Mouse (Mus musculus) embryonic facial prominence, embryonic 14.5 days (tissue): Measurements from ENCODE around the gene Gm10521. TPM values are rescaled to one million over a fixed set of nuclear protein-coding genes. Genes with fewer than 3 reads are reported as not detected.

Source experiments
- ATAC-seq: fragments of 200-750 bp; cut with Nextera tagmentation; 2 replicates; pipeline ENCODE4 v1.8.0; 2017; ENCODE audit warnings: low read depth, moderate number of reproducible peaks, moderate TSS enrichment
- DNase-seq: peaks from one replicate; pipeline ENCODE4 v3.0.0-alpha.2; 2015; ENCODE audit warnings: low spot score
- H3K27ac ChIP-seq: fragments of 300-500 bp; sonication (generic); replicated peaks from 2 replicates; pipeline ENCODE4 v1.5.1; 2014; ENCODE audit warnings: low read depth, mild to moderate bottlenecking, low read length, moderate library complexity
- H3K27me3 ChIP-seq: fragments of 300-500 bp; sonication (generic); replicated peaks from 2 replicates; pipeline ENCODE4 v1.6.1; 2014; ENCODE audit warnings: low read length; ENCODE audit not compliant: control insufficient read depth, insufficient read depth
- H3K36me3 ChIP-seq: fragments of 300-500 bp; sonication (generic); 2 replicates; pipeline ENCODE4 v1.6.1; 2014; ENCODE audit warnings: low read length, mixed read lengths; ENCODE audit not compliant: control insufficient read depth, insufficient read depth
- H3K4me1 ChIP-seq: fragments of 300-500 bp; sonication (generic); 2 replicates; pipeline ENCODE4 v1.6.1; 2014; ENCODE audit warnings: antibody characterized with exemption, low read length; ENCODE audit not compliant: control insufficient read depth, insufficient read depth
- H3K4me2 ChIP-seq: fragments of 300-500 bp; sonication (generic); 2 replicates; pipeline ENCODE4 v1.6.1; 2014; ENCODE audit warnings: low read depth, mild to moderate bottlenecking, low read length, moderate library complexity, mixed read lengths
- H3K4me3 ChIP-seq: fragments of 300-500 bp; sonication (generic); 2 replicates; pipeline ENCODE4 v1.5.1; 2014; ENCODE audit warnings: low read depth, mild to moderate bottlenecking, low read length
- H3K9ac ChIP-seq: fragments of 300-500 bp; sonication (generic); 2 replicates; pipeline ENCODE4 v1.6.1; 2014; ENCODE audit warnings: low read depth, mild to moderate bottlenecking, low read length, moderate library complexity, mixed read lengths
- H3K9me3 ChIP-seq: fragments of 300-500 bp; sonication (generic); 2 replicates; pipeline ENCODE4 v1.6.1; 2016; ENCODE audit warnings: low read length; ENCODE audit not compliant: control insufficient read depth
- WGBS: fragments of 180-500 bp; shearing (Covaris S2); extraction: QIAGEN DNeasy Blood & Tissue Kit; methylation state at CpG from one replicate; pipeline ENCODE4 v1.1.7; 2014; 5-methylcytosine and 5-hydroxymethylcytosine counted together
- polyA plus RNA-seq: library from polyadenylated mRNA; unstranded; fragments of >200 nt; fragmentation: Nextera tagmentation; extraction: Ambion mirVana; gene quantifications from 2 replicates; pipeline ENCODE4 v1.2.1, GENCODE M21; 2014

The Gm10521 gene
- polyA plus RNA-seq, 1 experiment from 2014 or later, result not detected

DNA sequence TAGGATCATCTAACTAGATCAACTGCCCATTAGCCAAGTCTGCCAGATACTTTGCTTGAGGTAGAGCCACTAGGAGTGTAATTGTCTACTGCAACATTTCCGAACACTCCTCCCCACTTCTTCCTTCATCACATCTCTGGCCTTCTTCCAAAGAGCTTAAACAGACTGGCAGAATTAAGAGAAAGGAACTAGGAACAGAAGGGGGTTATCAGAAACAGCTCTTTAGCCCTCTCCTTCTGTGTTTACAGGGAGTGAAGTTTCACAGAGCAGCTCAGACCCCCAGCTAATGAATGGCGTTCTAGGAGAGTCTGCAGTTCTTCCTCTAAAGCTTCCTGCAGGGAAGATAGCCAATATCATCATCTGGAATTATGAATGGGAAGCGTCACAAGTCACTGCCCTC is 38.4 kb downstream of the Gm10521 start:
- Histone ChIP-seq H3K27ac (no peak overlapping the region), H3K9me3 (no peaks in the 10 kb centered on the region), H3K36me3 (no peaks in the 10 kb centered on the region), H3K4me3 (no peak overlapping the region), H3K4me1 (no peaks in the 10 kb centered on the region), H3K9ac (no peak overlapping the region), H3K27me3 (no peaks in the 10 kb centered on the region), H3K4me2 (no peak overlapping the region)
- ATAC-seq, result no peak
- no peak for DNase-seq
- 49% methylated on average over 3 of the region's 3 CpGs for WGBS

DNA sequence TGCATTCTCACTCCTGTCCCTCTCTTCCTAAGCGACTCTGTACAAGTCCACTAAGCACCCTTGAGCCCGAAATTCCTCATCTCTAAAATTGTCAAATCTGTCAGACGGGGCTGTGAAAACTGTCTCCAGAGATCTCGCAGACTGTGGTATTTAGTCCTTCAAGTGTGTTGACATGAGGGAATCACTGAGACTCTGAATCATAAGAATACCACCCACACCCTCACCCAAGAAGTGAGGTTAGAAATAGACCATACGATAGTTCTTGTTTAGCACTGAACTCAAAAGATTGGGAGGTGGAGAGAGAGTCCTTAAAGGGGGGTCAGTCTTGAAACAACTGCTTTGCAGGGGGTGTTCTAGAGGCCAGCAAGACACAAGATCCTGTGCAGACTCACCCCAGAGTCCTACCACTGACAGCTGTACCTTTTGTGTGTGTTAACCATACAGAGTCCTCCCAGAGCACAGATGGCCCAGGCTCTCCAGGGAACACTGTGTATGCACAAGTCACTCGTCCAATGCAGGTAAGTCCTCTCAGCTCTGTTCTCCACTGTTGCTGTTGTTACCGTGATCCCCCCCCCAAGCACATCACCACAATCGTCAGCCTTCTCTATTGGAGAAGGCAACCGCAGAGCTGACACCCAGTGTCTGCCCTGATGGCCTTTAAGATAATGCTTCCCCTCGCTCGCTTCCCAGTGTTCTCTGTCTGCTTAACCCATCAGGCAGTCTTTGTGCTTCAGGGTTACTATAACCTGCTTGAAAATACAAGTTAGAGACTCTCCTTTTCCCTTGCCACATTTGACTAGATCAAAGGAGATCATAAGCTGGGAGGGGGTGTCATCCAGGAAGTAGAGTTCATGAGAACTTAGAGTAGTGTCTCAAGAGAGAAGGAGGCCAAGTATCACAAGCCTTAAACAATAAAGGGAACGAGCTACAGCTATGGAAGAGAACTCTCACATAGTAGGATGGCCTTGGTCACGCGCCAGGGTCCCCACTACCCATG is 43.8 kb downstream of the Gm10521 start:
- H3K4me3 ChIP-seq, result no peak overlapping the region
- no peak overlapping the region for H3K9ac ChIP-seq
- ATAC-seq, result no peak
- no peak overlapping the region for H3K27ac ChIP-seq
- DNase-seq, result no peak
- no peaks in the 10 kb centered on the region for H3K9me3 ChIP-seq
- no peaks in the 10 kb centered on the region for H3K36me3 ChIP-seq
- 75% methylated on average over 14 of the region's 14 CpGs for WGBS
- no peaks in the 10 kb centered on the region for H3K4me1 ChIP-seq
- no peaks in the 10 kb centered on the region for H3K27me3 ChIP-seq
- no peak overlapping the region for H3K4me2 ChIP-seq

DNA sequence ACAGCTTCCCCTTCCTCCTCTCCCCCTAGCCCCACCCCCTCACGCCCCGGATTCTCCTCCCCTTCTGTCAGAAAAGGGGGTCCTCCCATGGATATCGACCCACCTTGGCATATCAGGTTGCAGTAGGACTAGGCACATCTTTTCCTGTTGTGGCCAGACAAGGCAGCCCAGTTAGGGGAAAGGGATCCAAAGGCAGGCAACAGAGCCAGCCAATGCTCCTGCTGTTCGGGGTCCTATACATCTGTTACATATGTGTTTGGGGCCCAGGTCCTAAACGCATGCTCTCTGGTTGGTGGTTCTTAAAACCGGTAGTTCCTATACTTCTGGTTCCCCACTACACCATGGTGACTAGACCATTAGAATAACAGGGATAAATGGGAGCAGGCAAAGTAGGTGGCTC is 45.2 kb downstream of the Gm10521 start:
- H3K27me3 ChIP-seq, result no peaks in the 10 kb centered on the region
- no peaks in the 10 kb centered on the region for H3K4me1 ChIP-seq
- H3K9ac ChIP-seq, result no peak overlapping the region
- no peaks in the 10 kb centered on the region for H3K9me3 ChIP-seq
- WGBS, result 71% methylated on average over 6 of the region's 6 CpGs
- H3K36me3 ChIP-seq, result no peaks in the 10 kb centered on the region
- H3K4me3 ChIP-seq, result no peak overlapping the region
- no peak overlapping the region for H3K4me2 ChIP-seq
- DNase-seq (no peak), ATAC-seq (no peak)
- H3K27ac ChIP-seq, result no peak overlapping the region

DNA sequence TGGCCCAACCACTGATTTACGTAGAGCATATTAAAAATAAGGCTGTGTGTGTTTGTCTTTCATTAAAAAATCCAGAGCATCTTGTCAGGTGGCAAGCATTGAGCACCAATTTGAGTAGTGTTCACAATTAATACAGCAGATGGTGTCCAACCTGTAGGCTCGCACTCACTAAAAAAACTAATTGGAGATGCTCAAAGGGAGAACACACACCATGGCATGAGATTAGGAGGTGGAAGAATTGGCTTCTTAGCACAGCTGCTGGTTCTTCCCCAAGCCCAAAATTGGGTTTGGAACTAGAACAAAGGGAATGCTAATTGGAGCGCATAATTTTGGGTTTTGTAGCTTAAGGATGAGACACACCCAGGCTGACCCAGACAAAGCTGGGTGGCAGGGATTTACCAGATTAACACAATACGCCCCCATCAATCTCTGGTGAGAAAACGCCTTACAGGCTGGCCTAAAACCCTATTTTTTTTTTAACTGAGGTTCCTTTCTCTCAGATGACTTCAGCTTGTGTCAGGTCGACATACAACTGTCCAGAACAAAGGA is 51.1 kb downstream of the Gm10521 start:
- no peak for DNase-seq
- Histone ChIP-seq H3K27ac (no peak overlapping the region), H3K4me1 (no peaks in the 10 kb centered on the region), H3K9me3 (no peaks in the 10 kb centered on the region), H3K36me3 (no peaks in the 10 kb centered on the region), H3K4me2 (no peak overlapping the region), H3K9ac (no peak overlapping the region), H3K4me3 (no peak overlapping the region), H3K27me3 (no peaks in the 10 kb centered on the region)
- no peak for ATAC-seq
- WGBS, result 67% methylated on average over 6 of the region's 6 CpGs

Other genes with a start within 250 kb of the Gm10521 start
- 0.05 and 0.21 TPM in 2 replicates for gene Slamf7, start 242.6 kb upstream of the Gm10521 start, polyA plus RNA-seq
- gene Cd48, start 213.7 kb upstream of the Gm10521 start, polyA plus RNA-seq, result 5.0 and 5.5 TPM in 2 replicates
- gene Slamf1, start 128.5 kb upstream of the Gm10521 start, polyA plus RNA-seq, result 0.07 and 0.17 TPM in 2 replicates
- 2.6 and 3.0 TPM in 2 replicates for gene Cd84, start 56.0 kb upstream of the Gm10521 start, polyA plus RNA-seq
- 0.50 and 0.52 TPM in 2 replicates for gene Slamf6, start 21.9 kb downstream of the Gm10521 start, polyA plus RNA-seq
- gene Vangl2, start 132.8 kb downstream of the Gm10521 start, polyA plus RNA-seq, result 13.5 and 16.7 TPM in 2 replicates
- gene Nhlh1, start 161.9 kb downstream of the Gm10521 start, polyA plus RNA-seq, result 1.6 and 1.9 TPM in 2 replicates
- gene Copa, start 186.9 kb downstream of the Gm10521 start, polyA plus RNA-seq, result 227 and 230 TPM in 2 replicates
- gene Ncstn, start 187.1 kb downstream of the Gm10521 start, polyA plus RNA-seq, result 91.3 and 107 TPM in 2 replicates
- gene Pex19, start 231.1 kb downstream of the Gm10521 start, polyA plus RNA-seq, result 130 and 148 TPM in 2 replicates